Mouse (Mus musculus) brain, adult 2 months (tissue): Measurements from ENCODE around the gene Prss50.

Experiments
- DNase-seq: peaks from one replicate; pipeline ENCODE4 v3.0.0; 2011; ENCODE audit warnings: low read depth, low spot score

Prss50 gene

GRCm38 (mm10) chr9:110907201-110907837 lies 49.6 kb downstream of the Prss50 start:
- DNase-seq, result no peak

GRCm38 (mm10) chr9:110907838-110908630 lies 50.3 kb downstream of the Prss50 start:
- DNase-seq, result no peak

DNA sequence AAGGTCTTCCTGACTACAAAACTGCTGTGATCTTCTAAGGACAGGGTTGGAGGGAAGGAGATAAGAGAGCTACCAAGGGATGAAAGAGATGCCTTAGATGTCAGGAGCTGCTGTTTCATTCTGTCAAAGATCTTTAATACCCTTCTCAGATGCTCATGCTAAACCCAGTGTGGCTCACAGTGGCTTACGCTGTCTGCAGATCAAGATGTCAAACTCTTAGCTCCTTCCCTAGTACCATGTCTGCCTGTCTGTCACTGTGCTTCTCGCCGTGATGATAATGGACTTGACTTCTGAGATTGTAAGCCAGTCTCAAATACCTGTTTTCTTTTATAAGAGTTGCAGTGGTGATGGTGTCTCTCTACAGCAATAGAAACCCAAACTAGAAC lies 50.9 kb downstream of the Prss50 start:
- DNase-seq, result no peak

DNA sequence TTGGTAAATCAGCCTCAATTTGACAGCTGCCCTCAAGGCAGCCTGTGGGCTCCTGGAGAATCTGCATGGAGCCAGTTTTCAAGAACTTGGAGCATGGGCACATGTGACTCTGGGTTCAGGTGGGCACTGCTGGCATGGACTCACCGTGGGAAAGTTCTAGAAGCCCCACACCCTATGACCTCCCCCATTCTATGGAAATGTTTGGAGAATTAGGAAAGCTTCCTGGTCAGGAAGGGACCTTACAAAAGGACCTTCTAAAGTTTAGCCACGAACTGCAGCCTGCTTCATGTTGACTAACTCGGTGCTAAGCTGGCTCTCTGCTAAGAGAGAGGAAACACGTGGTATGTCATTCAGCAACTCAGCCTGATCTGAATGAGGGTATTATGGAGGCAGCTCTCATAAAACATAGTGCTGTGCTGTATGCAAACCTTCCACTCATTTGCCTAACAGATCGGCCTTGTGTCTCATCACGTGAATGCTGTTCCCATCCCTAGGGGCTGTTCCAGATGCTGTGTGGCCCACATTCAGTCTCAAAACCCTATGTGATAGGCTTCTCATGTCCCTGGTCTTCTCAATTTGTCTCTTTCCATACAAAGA lies 51.7 kb downstream of the Prss50 start:
- peak; percentile 73 for DNase-seq
